Mouse (Mus musculus) cerebellum, adult 2 months (tissue): ENCODE measurements around the gene Gapdhs. TPM values are rescaled to one million over a fixed set of nuclear protein-coding genes. Genes with fewer than 3 reads are reported as not detected.
A peak's percentile ranks its signal among the peaks of the same experiment; 100 is the strongest.

Source experiments
- DNase-seq, 2 experiments: peaks; one replicate each; pipeline ENCODE4 v3.0.0; 2021
- H3K27ac ChIP-seq: fragments of 200-500 bp; 2 replicates; pipeline ENCODE4 v1.5.1; 2012; ENCODE audit warnings: low read length, control low read depth, inconsistent platforms; ENCODE audit not compliant: insufficient read depth
- H3K27me3 ChIP-seq: fragments of 200-500 bp; 2 replicates; pipeline ENCODE4 v1.6.1; 2012; ENCODE audit warnings: inconsistent platforms, mild to moderate bottlenecking, low read length, moderate library complexity; ENCODE audit not compliant: control insufficient read depth, insufficient read depth
- H3K4me1 ChIP-seq: fragments of 200-500 bp; 2 replicates; pipeline ENCODE4 v1.6.1; 2011; ENCODE audit warnings: low read length; ENCODE audit not compliant: control insufficient read depth, insufficient read depth
- H3K4me3 ChIP-seq: fragments of 200-500 bp; replicated peaks from 2 replicates; pipeline ENCODE3; 2011; ENCODE audit warnings: mild to moderate bottlenecking, low read depth, low read length, control low read depth; ENCODE audit not compliant: insufficient read depth
- CTCF ChIP-seq: fragments of 200-500 bp; IDR thresholded peaks from 2 replicates; pipeline ENCODE4 v1.5.1; 2011; ENCODE audit warnings: low read depth, mild to moderate bottlenecking, control low read depth, low read length, moderate library complexity, borderline replicate concordance; ENCODE audit not compliant: insufficient read depth
- POLR2A ChIP-seq: fragments of 200-500 bp; IDR thresholded peaks from 2 replicates; pipeline ENCODE4 v1.6.1; 2011; ENCODE audit warnings: low read length, control low read depth, borderline replicate concordance; ENCODE audit not compliant: insufficient read depth
- WGBS: fragments of 180-500 bp; shearing (Covaris S2); methylation state at CpG from one replicate; pipeline ENCODE4 v1.1.7; 2018; 5-methylcytosine and 5-hydroxymethylcytosine counted together
- polyA plus RNA-seq: library from polyadenylated mRNA; depleted of rRNA; stranded (reverse); fragments of >200 nt; gene quantifications from 2 replicates; pipeline ENCODE4 v1.2.3, GENCODE M21; 2012

Gene Gapdhs
- polyA plus RNA-seq, 1 experiment, result not detected

GRCm38 (mm10) chr7:30729396-30730063 is 14.0 kb downstream of the Gapdhs start, which contains the start of gene Tmem147:
Gene Tmem147, minus strand, starts transcription at chr7:30729540.
- DNase-seq, result peak; percentile 96 to 98
- under 1% methylated on average over 60 of the region's 60 CpGs for WGBS
- H3K27ac ChIP-seq, result peak within 1 kb of the TSS; percentile 86
- H3K4me3 ChIP-seq, result peak within 1 kb of the TSS; percentile 97
- H3K4me1 ChIP-seq, result peaks cover 14% of the 10 kb centered on the region
- TF ChIP-seq CTCF, result no peak; the same call in 1 of the 2 replicates
- peak; percentile 81; the same call in 1 of the 2 replicates for TF ChIP-seq POLR2A
- no peaks in the 10 kb centered on the region for H3K27me3 ChIP-seq

GRCm38 (mm10) chr7:30728739-30729395 is 14.6 kb downstream of the Gapdhs start:
- 6% methylated on average over 26 of the region's 26 CpGs for WGBS
- DNase-seq, result no peak
- peaks cover 14% of the 10 kb centered on the region for H3K4me1 ChIP-seq
- H3K4me3 ChIP-seq, result peak overlapping the region; percentile 97
- peak overlapping the region; percentile 69 for H3K27ac ChIP-seq
- TF ChIP-seq POLR2A (no peak), CTCF (no peak)
- H3K27me3 ChIP-seq, result no peaks in the 10 kb centered on the region

DNA sequence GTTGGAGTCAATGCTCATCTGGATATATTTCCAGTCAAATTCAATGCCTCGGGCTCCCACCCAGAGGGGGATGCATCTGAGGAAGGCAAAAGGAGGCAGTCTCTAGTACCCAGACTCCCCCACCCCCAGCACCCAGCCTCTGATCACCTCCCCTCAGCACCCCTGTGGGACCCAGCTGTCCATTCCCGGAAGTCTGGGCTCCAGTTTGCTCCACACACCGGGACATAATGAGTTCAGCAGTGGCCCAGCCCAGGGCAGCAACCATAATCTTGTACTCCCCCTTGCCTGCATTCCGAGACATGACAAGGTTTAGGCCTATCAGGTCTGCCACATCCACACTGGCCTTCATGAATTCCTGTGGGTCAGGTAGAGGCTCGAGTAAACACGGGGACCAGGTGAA is 15.3 kb downstream of the Gapdhs start:
- no peak for DNase-seq
- TF ChIP-seq CTCF (no peak), POLR2A (no peak)
- no peak overlapping the region for H3K27ac ChIP-seq
- 57% methylated on average over 6 of the region's 6 CpGs for WGBS
- H3K4me1 ChIP-seq, result peaks cover 14% of the 10 kb centered on the region
- peak overlapping the region; percentile 39 for H3K4me3 ChIP-seq
- H3K27me3 ChIP-seq, result no peaks in the 10 kb centered on the region

GRCm38 (mm10) chr7:30723274-30723953 is 20.1 kb downstream of the Gapdhs start:
- no peak overlapping the region for H3K27ac ChIP-seq
- DNase-seq, result no peak
- 70% methylated on average over 6 of the region's 6 CpGs for WGBS
- TF ChIP-seq CTCF (no peak), POLR2A (no peak)
- peaks cover 6% of the 10 kb centered on the region for H3K4me1 ChIP-seq
- H3K27me3 ChIP-seq, result no peaks in the 10 kb centered on the region
- no peak overlapping the region for H3K4me3 ChIP-seq

DNA sequence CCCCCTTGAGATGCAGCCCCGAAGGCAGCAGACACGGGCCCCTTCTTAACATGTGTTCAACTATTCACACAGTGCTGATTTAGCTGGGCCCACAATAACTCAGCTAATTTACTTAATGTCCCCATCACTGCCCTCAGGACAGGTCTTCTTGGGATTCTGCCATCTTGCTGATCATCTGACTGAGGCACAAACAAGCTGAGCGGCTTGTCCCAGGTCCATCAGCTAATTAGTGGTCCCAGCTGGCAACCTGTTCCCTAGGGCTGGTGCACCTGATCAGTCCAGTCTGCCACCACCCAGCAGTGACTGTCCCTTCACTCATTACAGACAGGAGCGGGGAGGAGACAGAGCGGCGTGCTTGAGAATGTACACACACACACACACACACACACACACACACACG is 22.2 kb downstream of the Gapdhs start:
- DNase-seq, result peak; percentile 36 to 63
- no peaks in the 10 kb centered on the region for H3K27me3 ChIP-seq
- WGBS, result 57% methylated on average over 7 of the region's 7 CpGs
- no peak overlapping the region for H3K4me3 ChIP-seq
- TF ChIP-seq POLR2A (no peak), CTCF (no peak)
- H3K27ac ChIP-seq, result no peak overlapping the region
- H3K4me1 ChIP-seq, result no peaks in the 10 kb centered on the region; the same call in 1 of the 2 replicates

- TF ChIP-seq CTCF, result no peak
- TF ChIP-seq POLR2A, result no peak
- no peak overlapping the region for H3K27ac ChIP-seq
- WGBS, result 89% methylated on average over 5 of the region's 5 CpGs
- DNase-seq, result no peak
- no peaks in the 10 kb centered on the region for H3K27me3 ChIP-seq
- no peaks in the 10 kb centered on the region; the same call in 1 of the 2 replicates for H3K4me1 ChIP-seq
- H3K4me3 ChIP-seq, result no peak overlapping the region
These were observed 23.8 kb downstream of the Gapdhs start for GRCm38 (mm10) chr7:30719669-30720068.

DNA sequence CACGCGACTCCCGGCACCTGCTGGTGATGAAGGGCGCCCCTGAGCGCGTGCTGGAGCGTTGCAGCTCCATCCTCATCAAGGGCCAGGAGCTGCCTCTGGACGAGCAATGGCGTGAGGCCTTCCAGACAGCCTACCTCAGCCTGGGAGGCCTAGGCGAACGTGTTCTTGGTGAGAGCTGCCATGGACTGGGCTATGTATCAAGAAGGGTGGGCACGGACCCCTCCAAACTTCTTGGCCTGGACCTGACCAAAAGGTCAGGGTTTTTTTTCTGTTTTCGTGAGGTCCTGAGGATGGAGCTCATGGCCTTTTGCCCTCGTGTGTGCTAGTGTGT is 25.8 kb downstream of the Gapdhs start:
- TF ChIP-seq CTCF (no peak), POLR2A (no peak)
- Histone ChIP-seq H3K4me3 (no peak overlapping the region), H3K4me1 (no peaks in the 10 kb centered on the region; the same call in 1 of the 2 replicates), H3K27me3 (no peaks in the 10 kb centered on the region), H3K27ac (no peak overlapping the region)
- DNase-seq, result no peak
- 13% methylated on average over 14 of the region's 14 CpGs for WGBS
